Mouse (Mus musculus) T-helper 17 cell (primary cell): ENCODE results near the gene Leng9.

ENCODE experiments used
- in situ Hi-C, 2 experiments: fragments of 300-600 bp; cut with MboI, MseI; formaldehyde crosslinking; loops; 1 replicate in 1 of 2; 2 replicates in 1 of 2; pipeline ENCODE4 v1.15.1; 2025; ENCODE audit warnings: high pct_unique_total_duplicates in 2 of 2

Gene Leng9

GRCm38 (mm10) chr7:4127894-4128293 lies 22.3 kb downstream of the Leng9 start:
- in situ Hi-C loops = loop anchor here (5.0 to 25.0 kb wide), 3 partner anchors 304 to 959 kb away; partner anchors contain the start of gene Epn1 (in 1 of the 2)

DNA sequence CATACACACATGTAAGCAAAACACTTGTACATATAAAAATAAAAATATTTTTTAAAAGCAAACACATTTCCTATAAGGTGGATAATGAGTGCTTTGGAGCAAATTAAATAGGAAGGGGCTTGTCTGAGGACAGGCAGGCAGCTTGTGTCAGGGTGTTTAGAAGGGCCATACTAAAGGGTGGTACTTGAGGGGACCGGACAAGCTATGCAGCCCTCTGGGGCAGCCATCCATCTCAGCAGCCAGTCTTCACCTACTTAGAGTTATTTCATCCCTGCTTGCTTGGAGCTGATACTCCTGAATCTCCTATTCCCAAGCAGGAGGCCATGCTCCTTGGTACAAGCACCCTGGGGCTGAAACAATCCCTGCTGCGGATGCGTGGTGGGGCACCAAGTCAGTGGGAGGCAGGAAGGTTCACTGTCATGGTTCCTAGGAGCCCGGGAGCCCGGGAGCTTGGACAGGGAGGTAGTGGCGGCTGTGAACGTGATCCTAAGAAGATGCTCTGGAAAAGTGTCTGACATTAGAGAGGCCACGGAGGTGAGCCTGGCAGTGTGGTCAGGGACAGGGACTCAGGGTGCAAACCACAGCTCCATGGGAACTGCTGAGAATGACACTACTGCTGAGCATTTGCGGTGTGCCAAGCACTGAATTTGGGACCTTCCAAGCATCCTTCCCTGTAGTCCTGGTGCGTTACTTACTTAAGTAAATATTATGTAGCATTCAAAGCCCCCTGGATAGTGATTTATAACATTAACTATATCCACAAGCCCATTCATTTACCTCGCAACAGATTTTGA lies 23.0 kb downstream of the Leng9 start:
- in situ Hi-C loops = loop anchor here (5.0 to 25.0 kb wide), 3 partner anchors 305 to 960 kb away; partner anchors contain the start of gene Epn1 (in 1 of the 2)

DNA sequence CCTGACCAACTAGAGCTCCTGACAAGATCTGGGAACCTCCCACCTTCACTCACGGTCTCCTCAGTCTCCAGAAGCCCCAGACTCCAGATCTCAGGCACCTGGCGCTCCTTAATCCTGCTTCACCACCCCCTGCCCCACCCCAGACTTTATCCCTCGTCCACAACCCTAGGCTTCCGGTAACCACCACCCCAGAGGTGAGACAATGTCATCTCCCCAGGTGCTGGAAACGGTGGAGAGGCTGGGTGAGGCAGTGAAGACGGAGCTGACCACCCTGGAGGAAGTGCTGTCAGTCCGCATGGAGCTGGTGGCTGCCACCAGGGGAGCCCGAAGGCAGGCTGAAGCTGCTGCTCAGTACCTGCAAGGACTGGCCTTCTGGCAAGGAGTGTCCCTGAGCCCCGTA lies 24.9 kb downstream of the Leng9 start:
- in situ Hi-C loops = loop anchor here (5.0 to 25.0 kb wide), 3 partner anchors 307 to 962 kb away; partner anchors contain the start of gene Epn1 (in 1 of the 2)

DNA sequence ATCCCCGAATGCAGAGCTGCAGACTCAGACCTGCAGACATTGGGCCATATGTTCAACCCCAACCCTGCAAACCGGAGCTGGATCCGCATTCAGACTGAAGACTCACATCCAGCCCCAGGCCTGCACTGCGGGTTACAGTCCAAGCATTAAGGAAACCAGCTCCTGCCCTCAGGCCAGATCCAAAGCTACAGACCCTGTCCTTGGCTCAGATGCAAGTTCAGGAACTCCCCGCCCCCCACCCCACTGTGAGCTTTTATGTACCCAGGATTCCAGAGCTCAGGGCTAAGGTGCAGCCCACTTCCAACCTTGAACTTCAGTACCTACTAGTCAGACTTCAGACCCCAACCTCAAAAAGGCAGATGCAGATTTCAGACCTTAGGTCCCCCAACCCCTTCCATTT lies 25.3 kb downstream of the Leng9 start:
- in situ Hi-C loops = loop anchor here (5.0 to 25.0 kb wide), 3 partner anchors 307 to 962 kb away; partner anchors contain the start of gene Epn1 (in 1 of the 2)

DNA sequence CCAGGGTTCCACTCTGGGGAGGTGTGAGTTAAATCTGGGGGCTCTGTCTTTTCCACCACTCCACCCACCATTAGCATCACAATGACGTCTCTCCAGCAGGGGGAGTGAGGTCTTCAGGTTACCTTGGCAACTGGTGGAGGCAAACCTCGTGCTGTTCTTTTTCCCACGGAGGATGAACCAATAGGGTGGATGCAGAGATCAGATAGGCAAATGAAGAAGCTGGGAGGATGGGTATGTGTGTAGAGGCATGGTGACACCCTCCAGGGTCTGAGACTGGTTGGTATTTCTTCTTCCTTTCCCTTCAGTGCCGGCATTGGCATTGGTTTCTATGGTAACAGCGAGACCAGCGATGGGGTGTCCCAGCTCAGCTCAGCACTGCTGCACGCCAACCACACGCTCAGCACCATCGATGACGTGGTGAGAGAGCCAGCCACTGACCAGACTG lies 25.8 kb downstream of the Leng9 start:
- in situ Hi-C loops = no loop called here

GRCm38 (mm10) chr7:4123732-4124131 lies 26.4 kb downstream of the Leng9 start:
- in situ Hi-C loops = no loop called here

DNA sequence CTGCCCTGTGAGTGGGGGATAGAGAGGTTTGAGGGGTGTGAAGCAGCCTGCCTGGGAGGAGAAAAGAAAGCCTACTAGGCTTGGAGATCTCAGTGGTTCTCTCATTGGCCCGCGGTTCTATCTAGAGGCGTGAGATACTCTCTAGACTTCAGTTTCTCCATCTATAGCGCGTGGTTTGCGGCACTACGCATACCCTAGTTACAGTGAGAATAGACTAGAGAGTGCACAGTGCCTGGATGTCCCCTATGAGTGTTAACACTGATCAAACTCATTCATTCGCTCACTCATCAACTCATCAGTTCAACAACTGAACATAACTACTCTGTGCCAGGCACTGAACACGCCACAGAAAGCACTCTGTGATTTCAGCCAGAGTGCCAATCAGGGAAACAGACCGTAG lies 27.4 kb downstream of the Leng9 start:
- in situ Hi-C loops = no loop called here

DNA sequence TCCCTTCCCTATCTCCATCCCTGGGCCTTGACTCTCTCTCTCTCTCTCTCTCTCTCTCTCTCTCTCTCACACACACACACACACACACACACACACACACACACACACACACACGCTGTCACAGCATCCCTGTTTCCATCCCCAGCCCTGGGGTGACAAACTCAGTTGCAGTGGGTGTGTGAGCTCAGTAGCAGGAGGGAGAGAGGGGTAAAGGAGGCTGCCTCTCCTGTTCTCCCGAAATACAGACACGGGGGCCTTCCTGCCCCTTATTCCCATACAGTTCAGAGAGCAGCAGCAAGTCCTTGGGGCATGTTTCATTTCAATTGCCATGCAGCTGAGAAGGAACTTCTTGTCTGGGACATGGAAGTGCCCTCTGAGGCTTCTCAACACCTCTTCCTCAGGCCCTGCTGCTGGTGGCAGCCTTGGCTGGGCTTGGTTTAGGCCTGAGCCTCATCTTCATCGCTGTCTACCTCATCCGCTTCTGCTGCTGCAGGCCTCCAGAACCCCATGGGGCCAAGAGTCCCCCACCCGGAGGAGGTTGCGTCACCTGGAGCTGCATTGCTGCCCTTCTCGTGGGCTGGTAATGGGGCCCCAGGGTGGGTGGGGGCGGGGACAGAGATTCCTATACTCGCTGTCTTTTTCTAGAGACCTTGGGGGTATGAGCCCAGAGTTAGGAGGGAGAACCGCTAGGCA lies 28.0 kb downstream of the Leng9 start:
- in situ Hi-C loops = no loop called here

DNA sequence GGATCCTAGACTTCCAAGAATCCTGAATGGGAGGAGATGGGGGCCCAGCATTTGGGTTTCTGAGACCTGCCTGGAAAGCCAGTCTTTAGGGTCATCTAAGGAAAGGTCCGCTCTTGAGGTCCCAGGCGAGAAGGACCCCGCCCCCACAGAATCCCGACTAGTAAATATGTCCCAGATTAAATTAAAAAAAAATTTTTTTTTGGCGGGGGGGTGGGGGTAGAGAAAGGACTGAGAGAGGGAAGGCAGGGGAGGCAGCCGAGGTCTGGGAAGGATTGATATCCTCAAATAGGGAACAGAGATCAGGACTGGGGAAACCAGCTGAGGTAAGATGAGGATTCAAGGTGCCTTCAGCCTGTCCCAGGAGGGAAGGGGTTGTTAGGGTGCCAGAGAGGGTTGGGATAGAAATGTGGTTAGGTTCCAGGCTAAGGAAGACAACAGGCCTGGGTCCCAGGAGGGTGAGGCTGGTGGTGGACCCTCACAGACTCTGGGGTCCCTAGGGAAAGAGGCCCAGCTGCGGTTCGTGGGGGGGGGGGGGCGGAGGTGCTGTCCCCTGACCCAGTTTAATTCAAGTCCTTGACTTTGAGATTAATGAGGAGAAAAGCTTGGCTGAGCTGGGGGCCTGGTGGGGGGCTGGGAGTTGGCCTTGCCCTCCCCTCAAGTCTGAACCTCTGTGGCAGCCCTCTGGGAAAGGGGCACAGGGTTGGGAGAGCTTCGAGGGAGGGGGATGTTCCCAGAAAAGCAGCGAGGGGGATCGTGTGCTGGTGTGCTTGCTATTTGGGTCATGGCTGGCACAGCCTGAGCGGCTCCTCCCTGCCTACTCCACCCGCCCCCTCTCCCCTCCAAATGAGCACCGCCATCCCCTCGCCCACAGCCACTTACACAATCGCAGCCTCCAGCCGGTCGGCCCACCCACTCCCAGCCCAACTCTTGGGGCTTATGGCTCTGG lies 29.9 kb downstream of the Leng9 start:
- in situ Hi-C loops = loop anchor here in 1 of 2 experiments (5.0 kb wide), 1 partner anchor 93 kb away; no protein-coding TSS in a partner anchor

DNA sequence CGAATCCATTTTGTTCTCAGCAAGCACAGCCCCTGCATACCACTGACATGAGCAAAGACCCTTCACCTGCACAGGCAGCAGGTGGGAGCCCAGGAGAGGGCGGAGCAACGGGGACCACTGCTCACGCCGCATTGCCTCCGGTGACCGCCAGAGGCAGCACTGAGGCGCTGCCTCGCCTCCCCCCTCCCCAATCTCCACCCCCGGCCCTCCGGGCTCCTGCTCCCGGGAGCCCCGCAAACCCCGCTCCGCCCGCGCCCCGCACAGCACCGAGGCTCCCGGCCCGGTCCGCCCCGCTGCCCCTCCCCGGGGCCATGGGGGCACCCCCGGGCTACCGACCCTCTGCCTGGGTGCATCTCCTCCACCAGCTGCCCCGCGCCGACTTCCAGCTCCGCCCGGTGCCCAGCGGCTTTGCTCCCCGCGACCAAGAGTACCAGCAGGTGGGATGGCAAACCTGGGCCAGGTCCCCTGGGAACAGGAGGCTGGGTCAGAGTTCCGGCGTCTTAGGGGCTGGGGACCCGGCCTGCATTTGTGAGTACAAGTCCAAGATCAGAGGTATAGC lies 30.8 kb downstream of the Leng9 start, which contains the start of gene Ttyh1:
Ttyh1 (plus strand) TSS at position 65 of the 559 bp plus-strand sequence.
- in situ Hi-C loops = loop anchor here in 1 of 2 experiments (5.0 kb wide), 1 partner anchor 92 kb away; no protein-coding TSS in a partner anchor

- in situ Hi-C loops = loop anchor here in 1 of 2 experiments (5.0 kb wide), 1 partner anchor 90 kb away; no protein-coding TSS in a partner anchor
These were observed 32.9 kb downstream of the Leng9 start for GRCm38 (mm10) chr7:4117050-4117814.

DNA sequence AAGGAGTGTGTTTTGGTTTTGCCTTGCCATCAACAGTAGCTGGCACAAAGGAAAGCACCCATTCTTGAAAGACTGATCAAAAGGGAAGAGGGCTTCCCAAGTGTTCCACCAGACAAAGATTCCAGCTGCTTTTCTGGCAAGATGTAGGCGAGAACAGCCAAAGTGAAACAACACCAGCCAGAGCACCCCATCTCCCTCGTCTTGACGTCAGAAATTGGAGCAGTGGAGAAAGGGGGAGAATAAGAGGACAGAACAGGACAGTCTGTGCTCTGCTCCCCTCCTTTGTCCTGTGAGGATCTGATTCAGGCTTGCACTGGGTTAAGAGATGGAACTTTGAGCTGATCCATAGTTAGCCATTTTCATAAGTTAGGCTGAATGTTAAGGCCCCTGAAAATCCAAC lies 38.4 kb downstream of the Leng9 start:
- in situ Hi-C loops = no loop called here

DNA sequence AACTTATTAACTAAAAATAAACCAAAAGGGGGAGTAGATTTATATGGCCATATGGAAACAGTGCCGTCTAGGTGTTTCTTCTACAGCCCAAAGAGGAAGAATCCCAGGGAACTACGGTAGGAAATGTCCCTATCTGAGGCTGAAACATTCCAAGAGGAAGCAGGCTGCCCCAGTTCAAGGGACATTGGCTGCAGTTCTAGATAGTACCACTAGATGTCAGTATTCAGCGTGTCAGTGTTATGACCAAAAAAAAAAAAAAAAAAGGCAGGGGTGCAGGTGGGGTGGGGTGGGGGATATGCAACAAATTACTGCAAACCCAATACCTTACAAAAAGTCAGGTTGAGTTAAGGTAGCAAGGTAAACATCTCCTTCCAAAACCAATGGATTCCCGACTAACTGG lies 46.8 kb downstream of the Leng9 start:
- in situ Hi-C loops = no loop called here

DNA sequence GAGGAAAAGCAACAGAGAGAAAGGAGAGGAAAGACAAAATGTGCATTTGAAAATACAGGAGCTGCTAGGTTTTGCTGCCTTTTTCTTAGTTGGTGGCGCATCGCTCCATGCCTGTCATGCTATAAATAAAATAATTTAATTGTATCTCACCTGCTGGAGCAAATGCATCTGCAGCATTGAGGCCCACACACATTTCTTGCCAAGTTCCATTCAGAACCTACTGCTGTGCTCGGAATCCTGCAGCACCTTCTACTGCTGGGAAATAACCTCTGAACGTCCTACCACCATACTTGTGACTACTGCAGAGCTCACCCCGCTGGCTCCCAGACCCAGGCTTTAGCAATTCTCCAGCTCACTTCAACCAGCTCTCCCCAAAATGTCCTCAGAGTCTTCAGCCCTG lies 49.0 kb downstream of the Leng9 start:
- in situ Hi-C loops = no loop called here

GRCm38 (mm10) chr7:4098832-4099231 lies 51.3 kb downstream of the Leng9 start:
- in situ Hi-C loops = loop anchor here in 1 of 2 experiments (5.0 kb wide), 1 partner anchor 72 kb away; no protein-coding TSS in a partner anchor

DNA sequence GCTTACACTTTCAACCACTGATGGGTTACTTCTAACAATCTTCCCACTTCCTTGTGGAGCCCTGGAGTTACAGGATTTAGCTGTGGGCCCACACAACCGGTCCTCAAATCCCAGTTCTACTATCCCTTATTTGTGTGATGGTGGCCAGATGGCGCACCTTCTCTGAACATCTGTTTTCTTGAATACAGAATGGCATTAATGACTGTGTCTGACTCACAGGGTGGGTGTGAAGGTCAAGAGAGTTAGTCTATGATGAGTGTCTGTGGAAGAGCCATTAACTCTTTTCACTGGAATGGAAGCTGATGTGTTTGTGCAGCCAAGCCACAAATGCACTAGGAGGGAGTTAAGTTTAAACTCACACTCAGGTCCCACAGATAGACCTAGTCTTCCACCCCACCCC lies 51.9 kb downstream of the Leng9 start:
- in situ Hi-C loops = loop anchor here in 1 of 2 experiments (5.0 kb wide), 1 partner anchor 71 kb away; no protein-coding TSS in a partner anchor
